Mouse (Mus musculus) adrenal gland, postnatal 4 days (tissue): ENCODE measurements around the gene Prss8. TPM values are rescaled to one million over a fixed set of nuclear protein-coding genes. Genes with fewer than 3 reads are reported as not detected.
"Not testable (repeated sequence)": the region's sequence is repeated elsewhere in the genome, so short reads cannot be mapped to it uniquely, and the experiment has no call there.

Experiments used
- DNase-seq, 2 experiments: peaks; one replicate each; pipeline ENCODE4 v3.0.0; 2021 to 2022; ENCODE audit warnings: low spot score in 2 of 2, mixed read lengths in 2 of 2
- total RNA-seq, 2 experiments: library from RNA; stranded (reverse); gene quantifications; 2 replicates each; pipeline ENCODE4 v1.2.3; 2021

Gene Prss8
- total RNA-seq, 2 experiments from 2014 or later, result 1.2 to 13.9 TPM

GRCm38 (mm10) chr7:127896384-127896783, 33.5 kb downstream of the Prss8 start:
- DNase-seq, result no peak

- not testable (repeated sequence) for DNase-seq
Measured at GRCm38 (mm10) chr7:127895891-127896290, 34.0 kb downstream of the Prss8 start.

- DNase-seq, result peak; percentile 81 to 89
Measured at GRCm38 (mm10) chr7:127895442-127895841, 34.5 kb downstream of the Prss8 start, which contains the start of the genes Gm21974 and Vkorc1. TSS of gene Gm21974 (minus strand) at chr7:127895454. TSS of gene Vkorc1 (minus strand) at chr7:127895617.

GRCm38 (mm10) chr7:127894480-127894879, 35.4 kb downstream of the Prss8 start:
- DNase-seq, result no peak

GRCm38 (mm10) chr7:127890798-127891197, 39.1 kb downstream of the Prss8 start, which contains the start of gene Prss53:
TSS of gene Prss53 (minus strand) at chr7:127890970.
- no peak for DNase-seq

GRCm38 (mm10) chr7:127888821-127889220, 41.1 kb downstream of the Prss8 start:
- no peak for DNase-seq

GRCm38 (mm10) chr7:127887781-127888180, 42.1 kb downstream of the Prss8 start:
- no peak for DNase-seq

GRCm38 (mm10) chr7:127887191-127887590, 42.7 kb downstream of the Prss8 start:
- DNase-seq, result no peak

- DNase-seq, result no peak
Measured at GRCm38 (mm10) chr7:127886551-127886950, 43.4 kb downstream of the Prss8 start.

- no peak for DNase-seq
Measured at GRCm38 (mm10) chr7:127885951-127886350, 44.0 kb downstream of the Prss8 start.

- no peak for DNase-seq
Measured at GRCm38 (mm10) chr7:127880431-127880830, 49.5 kb downstream of the Prss8 start.

- DNase-seq, result no peak
Measured at GRCm38 (mm10) chr7:127879301-127879700, 50.6 kb downstream of the Prss8 start.

GRCm38 (mm10) chr7:127876467-127877348, 53.2 kb downstream of the Prss8 start, which contains the start of gene Zfp668:
TSS of gene Zfp668 (minus strand) at chr7:127876828.
- DNase-seq, result peak; percentile 76 to 83

GRCm38 (mm10) chr7:127876041-127876466, 53.9 kb downstream of the Prss8 start, which contains the start of gene Zfp646:
TSS of gene Zfp646 (plus strand) at chr7:127876221.
- peak; percentile 56 to 66 for DNase-seq

Other genes starting within 250 kb of the Prss8 start
- 100 to 1,000 TPM; 129 to 135 TPM for gene Bcl7c, start 221.2 kb downstream of the Prss8 start, total RNA-seq
- 1 to 10 TPM; 5.2 to 5.4 TPM for gene Ctf1, start 217.4 kb downstream of the Prss8 start, total RNA-seq
- gene Ctf2, start 197.9 kb downstream of the Prss8 start, total RNA-seq, result not detected
- gene Fbxl19, start 185.6 kb downstream of the Prss8 start, total RNA-seq, result 10 to 100 TPM; 24.6 to 26.0 TPM
- 10 to 100 TPM; 26.7 to 28.9 TPM for gene Orai3, start 160.3 kb downstream of the Prss8 start, total RNA-seq
- gene Setd1a, start 153.4 kb downstream of the Prss8 start, total RNA-seq, result 10 to 100 TPM; 63.9 to 64.9 TPM
- gene Gm49388, start 144.5 kb downstream of the Prss8 start, total RNA-seq, result 1 to 10 TPM; 6.2 to 8.1 TPM
- gene Hsd3b7, start 129.5 kb downstream of the Prss8 start, total RNA-seq, result 10 to 100 TPM; 36.9 to 49.1 TPM
- 100 to 1,000 TPM; 101 to 106 TPM for gene Stx4a, start 105.8 kb downstream of the Prss8 start, total RNA-seq
- 10 to 100 TPM; 11.8 to 12.2 TPM for gene Stx1b, start 105.6 kb downstream of the Prss8 start, total RNA-seq
- gene Zfp646, start 53.9 kb downstream of the Prss8 start, total RNA-seq, result 10 to 100 TPM; 50.2 to 55.8 TPM
- gene Zfp668, start 53.3 kb downstream of the Prss8 start, total RNA-seq, result 10 to 100 TPM; 13.4 to 13.7 TPM
- gene Prss53, start 39.1 kb downstream of the Prss8 start, total RNA-seq, result 1 to 10 TPM in 1 of 2 experiments, under 1 TPM in 1; 0.87 to 2.9 TPM
- not detected for gene Gm21974, start 34.6 kb downstream of the Prss8 start, total RNA-seq
- 10 to 100 TPM; 71.8 to 93.6 TPM for gene Vkorc1, start 34.5 kb downstream of the Prss8 start, total RNA-seq
- gene Bckdk, start 26.0 kb downstream of the Prss8 start, total RNA-seq, result 100 to 1,000 TPM; 105 to 112 TPM
- gene Kat8, start 17.6 kb downstream of the Prss8 start, total RNA-seq, result 10 to 100 TPM; 27.5 to 30.8 TPM
- 1 to 10 TPM; 6.4 to 8.1 TPM for gene Prss36, start 16.6 kb upstream of the Prss8 start, total RNA-seq
- 100 to 1,000 TPM; 555 to 559 TPM for gene Fus, start 37.4 kb upstream of the Prss8 start, total RNA-seq
- gene Pycard, start 63.8 kb upstream of the Prss8 start, total RNA-seq, result 10 to 100 TPM; 14.7 to 15.3 TPM
- gene Trim72, start 73.8 kb upstream of the Prss8 start, total RNA-seq, result 1 to 10 TPM; 3.4 to 8.6 TPM
- gene Itgam, start 132.5 kb upstream of the Prss8 start, total RNA-seq, result 1 to 10 TPM; 3.3 to 5.6 TPM
- gene Gm49368, start 132.6 kb upstream of the Prss8 start, total RNA-seq, result not detected
- under 1 TPM; 0.45 to 0.59 TPM for gene Itgax, start 199.4 kb upstream of the Prss8 start, total RNA-seq
- gene Itgad, start 224.3 kb upstream of the Prss8 start, total RNA-seq, result under 1 TPM; 0.20 to 0.23 TPM